ENCODE assay signal across 8 mouse cellular contexts in genomic region chr4:52438371-52438885, GRCm38 (mm10). TPM values are rescaled to one million over a fixed set of nuclear protein-coding genes. Genes with fewer than 3 reads are reported as not detected.
DNase-seq lines count a peak whose midpoint lies in the region; ATAC-seq lines count a peak whose summit lies in the region.

No protein-coding gene starts in this region.

- H3K27me3 ChIP-seq in heart, embryonic 15.5 days: no peaks in the 10 kb centered on the region

- peaks cover 15% of the 10 kb centered on the region for H3K36me3 ChIP-seq in heart, embryonic 15.5 days

- peak overlapping the region; percentile 97 for H3K4me3 ChIP-seq in heart, embryonic 15.5 days

- ATAC-seq in heart, embryonic 15.5 days (replicated peaks; ENCODE audit: insufficient number of reproducible peaks, insufficient read depth, low FRiP score, low read depth): no peak
- peak; percentile 25 for ATAC-seq in activated CD4-positive, CD25-positive, alpha-beta regulatory T cell, adult 4 months
- ATAC-seq in hematopoietic stem cell, adult 5-6 weeks (replicated peaks in 1 of 2; ENCODE audit: insufficient read depth in 1 of 2, low FRiP score in 2 of 2, low TSS enrichment in 1 of 2, low read depth in 1 of 2, poor library complexity in 2 of 2, severe bottlenecking in 2 of 2): peak; percentile 10 to 17; a peak in 3 of 4 replicates
- peak; percentile 21 for ATAC-seq in megakaryocyte progenitor cell, adult 5-6 weeks (replicated peaks; ENCODE audit: poor library complexity)

- H3K4me1 ChIP-seq in heart, embryonic 15.5 days (replicated peaks): peaks cover 9% of the 10 kb centered on the region

- no peak for DNase-seq in heart, postnatal 4 days
- no peak for DNase-seq in gastrocnemius, postnatal 4 days (ENCODE audit: low spot score in 2 of 2)
- no peak for DNase-seq in urinary bladder, postnatal 4 days (ENCODE audit: low spot score in 2 of 2)
- DNase-seq in cerebellum, adult 8-10 months: no peak

- H3K9ac ChIP-seq in heart, embryonic 15.5 days: peak overlapping the region; percentile 84

- H3K4me2 ChIP-seq in heart, embryonic 15.5 days: peak overlapping the region; percentile 56

- H3K9me3 ChIP-seq in heart, embryonic 15.5 days (replicated peaks): no peaks in the 10 kb centered on the region

- H3K27ac ChIP-seq in heart, embryonic 15.5 days: peak overlapping the region; percentile 86

- 2% methylated on average over 20 of the region's 20 CpGs for WGBS in heart, embryonic 15.5 days

RNA-seq across cellular contexts. Expression of gene Smc2, which starts 0.6 kb away (rescaled TPM):
- polyA plus RNA-seq in heart, embryonic 15.5 days (2015; fragmentation: Nextera tagmentation; extraction: Ambion mirVana): 104 and 119 TPM in 2 replicates
- 10 to 100 TPM; 36.7 to 39.2 TPM for total RNA-seq in heart, postnatal 4 days (2021)
- polyA plus RNA-seq in activated CD4-positive, CD25-positive, alpha-beta regulatory T cell, adult 4 months (2017; shearing (Covaris generic)): 10 to 100 TPM; 83.7 to 95.4 TPM
- total RNA-seq in hematopoietic stem cell, adult 5-6 weeks (2017): 132 and 156 TPM in 2 replicates
- 96.6 and 97.3 TPM in 2 replicates for total RNA-seq in megakaryocyte progenitor cell, adult 5-6 weeks (2015)
- total RNA-seq in megakaryocyte progenitor cell, adult 5-6 weeks (2017): 150 and 162 TPM in 2 replicates
- total RNA-seq in gastrocnemius, postnatal 4 days (2021): 10 to 100 TPM; 22.2 to 22.5 TPM

RNA-seq across cellular contexts. Expression of gene Vma21-ps, which starts 58.6 kb away (rescaled TPM):
- 1.5 and 1.8 TPM in 2 replicates for polyA plus RNA-seq in heart, embryonic 15.5 days (2015; fragmentation: Nextera tagmentation; extraction: Ambion mirVana)
- total RNA-seq in heart, postnatal 4 days (2021): 1 to 10 TPM in 1 of 2 experiments, not detected in 1; 1.6 TPM
- not detected for polyA plus RNA-seq in activated CD4-positive, CD25-positive, alpha-beta regulatory T cell, adult 4 months (2017; shearing (Covaris generic))
- not detected in 2 replicates for total RNA-seq in hematopoietic stem cell, adult 5-6 weeks (2017)
- total RNA-seq in megakaryocyte progenitor cell, adult 5-6 weeks (2015): not detected in 2 replicates
- total RNA-seq in megakaryocyte progenitor cell, adult 5-6 weeks (2017): not detected in 2 replicates
- not detected for total RNA-seq in gastrocnemius, postnatal 4 days (2021)
